Mouse (Mus musculus) testis, adult 2 months (tissue): ENCODE measurements at regions not wholly inside any gene's neighbourhood (a gene's known extent, or its start where the extent isn't known, plus 50 kb on each side); places are given as distances from the start of the nearest gene placed in this dataset.

Experiments
- H3K27ac ChIP-seq: fragments of 200-500 bp; 2 replicates; pipeline ENCODE4 v1.5.1; 2012; ENCODE audit warnings: low read depth, low read length; ENCODE audit not compliant: control insufficient read depth, insufficient read depth
- H3K27me3 ChIP-seq: fragments of 200-500 bp; 2 replicates; pipeline ENCODE4 v1.6.1; 2012; ENCODE audit warnings: mild to moderate bottlenecking, low read length, moderate library complexity; ENCODE audit not compliant: control insufficient read depth, insufficient read depth
- H3K36me3 ChIP-seq: fragments of 200-500 bp; 2 replicates; pipeline ENCODE4 v1.6.1; 2012; ENCODE audit warnings: mild to moderate bottlenecking, low read length; ENCODE audit not compliant: control insufficient read depth, insufficient read depth
- H3K4me1 ChIP-seq: fragments of 200-500 bp; 2 replicates; pipeline ENCODE4 v1.6.1; 2012; ENCODE audit warnings: low read length; ENCODE audit not compliant: control insufficient read depth, insufficient read depth
- H3K4me3 ChIP-seq: fragments of 200-500 bp; 2 replicates; pipeline ENCODE4 v1.5.1; 2012; ENCODE audit warnings: low read depth, mild to moderate bottlenecking, low read length, moderate library complexity, mixed read lengths; ENCODE audit not compliant: control insufficient read depth
- CTCF ChIP-seq: fragments of 200-500 bp; IDR thresholded peaks from 2 replicates; pipeline ENCODE4 v1.5.1; 2012; ENCODE audit warnings: low read depth, mild to moderate bottlenecking, inconsistent platforms, low read length, moderate library complexity; ENCODE audit not compliant: control insufficient read depth, insufficient read depth, insufficient replicate concordance
- POLR2A ChIP-seq: fragments of 200-500 bp; IDR thresholded peaks from 2 replicates; pipeline ENCODE4 v1.6.1; 2012; ENCODE audit warnings: low read depth, mild to moderate bottlenecking, inconsistent platforms, low read length, moderate library complexity; ENCODE audit not compliant: control insufficient read depth

GRCm38 (mm10) chr7:68653534-68653933, 95.5 kb downstream of the Arrdc4 start:
- no peaks in the 10 kb centered on the region for H3K4me1 ChIP-seq
- no peak overlapping the region for H3K4me3 ChIP-seq
- H3K36me3 ChIP-seq, result no peaks in the 10 kb centered on the region
- TF ChIP-seq CTCF (no peak), POLR2A (no peak)
- H3K27me3 ChIP-seq, result no peaks in the 10 kb centered on the region
- no peak overlapping the region for H3K27ac ChIP-seq

- Histone ChIP-seq H3K4me1 (no peaks in the 10 kb centered on the region), H3K4me3 (no peak overlapping the region), H3K27me3 (no peaks in the 10 kb centered on the region), H3K27ac (no peak overlapping the region), H3K36me3 (no peaks in the 10 kb centered on the region)
- TF ChIP-seq POLR2A (no peak), CTCF (no peak)
These were observed 97.6 kb downstream of the Arrdc4 start for GRCm38 (mm10) chr7:68651418-68651817.

- Histone ChIP-seq H3K4me1 (no peaks in the 10 kb centered on the region), H3K27ac (no peak overlapping the region), H3K4me3 (no peak overlapping the region), H3K36me3 (no peaks in the 10 kb centered on the region), H3K27me3 (no peaks in the 10 kb centered on the region)
- TF ChIP-seq CTCF, result no peak
- no peak for TF ChIP-seq POLR2A
These were observed 111.4 kb downstream of the Arrdc4 start for GRCm38 (mm10) chr7:68637556-68638215.

GRCm38 (mm10) chr7:68621080-68621479, 128.0 kb downstream of the Arrdc4 start:
- Histone ChIP-seq H3K36me3 (no peaks in the 10 kb centered on the region), H3K27me3 (no peaks in the 10 kb centered on the region), H3K4me1 (no peaks in the 10 kb centered on the region), H3K27ac (no peak overlapping the region), H3K4me3 (no peak overlapping the region; the same call in 1 of the 2 replicates)
- TF ChIP-seq CTCF (no peak), POLR2A (no peak)

GRCm38 (mm10) chr7:68610499-68610898, 138.5 kb downstream of the Arrdc4 start:
- TF ChIP-seq POLR2A (no peak), CTCF (no peak)
- Histone ChIP-seq H3K4me3 (no peak overlapping the region), H3K27ac (no peak overlapping the region), H3K27me3 (no peaks in the 10 kb centered on the region), H3K36me3 (no peaks in the 10 kb centered on the region), H3K4me1 (no peaks in the 10 kb centered on the region)

GRCm38 (mm10) chr7:68607170-68607569, 141.9 kb downstream of the Arrdc4 start:
- H3K36me3 ChIP-seq, result no peaks in the 10 kb centered on the region
- TF ChIP-seq POLR2A (no peak), CTCF (no peak)
- no peaks in the 10 kb centered on the region for H3K27me3 ChIP-seq
- no peak overlapping the region for H3K4me3 ChIP-seq
- no peaks in the 10 kb centered on the region for H3K4me1 ChIP-seq
- H3K27ac ChIP-seq, result no peak overlapping the region

GRCm38 (mm10) chr7:68606278-68606677, 142.8 kb downstream of the Arrdc4 start:
- no peak overlapping the region for H3K27ac ChIP-seq
- TF ChIP-seq POLR2A, result no peak
- TF ChIP-seq CTCF, result no peak
- H3K4me3 ChIP-seq, result no peak overlapping the region
- no peaks in the 10 kb centered on the region for H3K4me1 ChIP-seq
- H3K27me3 ChIP-seq, result no peaks in the 10 kb centered on the region
- H3K36me3 ChIP-seq, result no peaks in the 10 kb centered on the region

GRCm38 (mm10) chr7:68603711-68604110, 145.3 kb downstream of the Arrdc4 start:
- Histone ChIP-seq H3K27ac (no peak overlapping the region), H3K4me1 (no peaks in the 10 kb centered on the region), H3K4me3 (no peak overlapping the region), H3K36me3 (no peaks in the 10 kb centered on the region), H3K27me3 (no peaks in the 10 kb centered on the region)
- TF ChIP-seq CTCF (no peak), POLR2A (no peak)
